Mouse (Mus musculus) ES-E14 (cell line): ENCODE data around the gene Zfp652.

Source experiments
- CHD2 ChIP-seq: IDR thresholded peaks from 2 replicates; pipeline ENCODE4 v1.6.1; 2014; ENCODE audit warnings: mild to moderate bottlenecking, low read depth, low read length, inconsistent platforms
- ZC3H11A ChIP-seq: IDR thresholded peaks from 2 replicates; pipeline ENCODE4 v1.6.1; 2012; ENCODE audit warnings: low read depth, mild to moderate bottlenecking, inconsistent platforms, low read length, borderline replicate concordance
- ZNF384 ChIP-seq: IDR thresholded peaks from 2 replicates; pipeline ENCODE4 v1.6.1; 2012; ENCODE audit warnings: low read depth, low read length, inconsistent platforms

- TF ChIP-seq CHD2 (no peak), ZNF384 (no peak), ZC3H11A (no peak)
Measured at GRCm38 (mm10) chr11:95748331-95748730, 35.9 kb downstream of the Zfp652 start.
